21 mouse cellular contexts compared by ENCODE assay signal in genomic region chr1:71621526-71621925, GRCm38 (mm10). TPM values are rescaled to one million over a fixed set of nuclear protein-coding genes. Genes with fewer than 3 reads are reported as not detected.
DNase-seq lines count a peak whose midpoint lies in the region; ATAC-seq lines count a peak whose summit lies in the region.
"Had no signal": no experiment of that assay in that cellular context is flagged by ENCODE, and none has a peak within 500 bp of the region (broad histone marks: within the 10 kb centered on the region; RNA-seq: fewer than 3 reads in every experiment).

No protein-coding gene starts in this region.

- peak; percentile 31; the same call in 1 of the 2 replicates for ATAC-seq in frontal cortex, adult (ENCODE audit: low TSS enrichment)
- peak; percentile 68 for ATAC-seq in common myeloid progenitor, adult 5-6 weeks (replicated peaks; ENCODE audit: low read depth, poor library complexity, severe bottlenecking)
- peak; percentile 81 to 95 for ATAC-seq in hematopoietic stem cell, adult 5-6 weeks (replicated peaks in 1 of 2; ENCODE audit: insufficient read depth in 1 of 2, low FRiP score in 2 of 2, low TSS enrichment in 1 of 2, low read depth in 1 of 2, poor library complexity in 2 of 2, severe bottlenecking in 2 of 2)
- ATAC-seq in cerebellum, adult (ENCODE audit: insufficient number of reproducible peaks, low FRiP score, low TSS enrichment), result no peak
- ATAC-seq: activated CD4-positive, CD25-positive, alpha-beta regulatory T cell, adult 4 months; CD4-positive, CD25-positive, alpha-beta regulatory T cell, adult 4 months; forebrain, embryonic 13.5 days; forebrain, embryonic 15.5 days; forebrain, postnatal 0 days; Patski had no signal

- DNase-seq in frontal cortex, postnatal 10 days (ENCODE audit: low spot score in 2 of 2), result no peak
- DNase-seq in B cell, adult 2 months, result no peak
- DNase-seq in cerebellum, adult 11 months, result no peak
- DNase-seq: adrenal gland, adult 8-10 months; adrenal gland, postnatal 14 days; adrenal gland, postnatal 36 days; cerebellum, adult 18-20 months; cerebellum, adult 8-10 months; cerebellum, adult 9-11 months; cerebellum, postnatal 14 days; cerebellum, postnatal 36 days; forebrain, postnatal 0 days had no signal

RNA-seq across cellular contexts. Expression of gene Fn1, which starts 31.5 kb away (rescaled TPM):
- 5.4 and 18.0 TPM in 2 replicates for total RNA-seq in common myeloid progenitor, adult 5-6 weeks (2017)
- total RNA-seq in hematopoietic stem cell, adult 5-6 weeks (2017), result 3.5 and 21.3 TPM in 2 replicates
